Mouse (Mus musculus): ENCODE data around the gene Irx5. TPM values are rescaled to one million over a fixed set of nuclear protein-coding genes. Genes with fewer than 3 reads are reported as not detected.

Irx5 gene
- polyA plus RNA-seq, 1 experiment from 2014 or later = 4.0 TPM

GRCm38 (mm10) chr8:92380571-92380970 lies 23.1 kb downstream of the Irx5 start:
- no peak overlapping the region for H3K9ac ChIP-seq (replicated peaks; ENCODE audit: low read depth, low read length)
- no peaks in the 10 kb centered on the region for H3K27me3 ChIP-seq (ENCODE audit: control insufficient read depth, insufficient read depth, low read length)
- H3K4me3 ChIP-seq (ENCODE audit: low read depth, low read length) = no peak overlapping the region
- ATAC-seq (ENCODE audit: insufficient number of reproducible peaks, insufficient read depth, low FRiP score, low read depth) = no peak
- no peaks in the 10 kb centered on the region for H3K36me3 ChIP-seq (ENCODE audit: control insufficient read depth, insufficient read depth, low read length)
- no peaks in the 10 kb centered on the region for H3K9me3 ChIP-seq (ENCODE audit: control insufficient read depth, low read depth, low read length)
- 38% methylated on average over 2 of the region's 2 CpGs for WGBS
- H3K4me1 ChIP-seq (ENCODE audit: control insufficient read depth, insufficient read depth, low read length) = 0 out of 2 replicates have a peak, but pooled peaks cover 5% of the 10 kb centered on the region
- H3K4me2 ChIP-seq (replicated peaks; ENCODE audit: low read depth, low read length) = no peak overlapping the region
- H3K27ac ChIP-seq (ENCODE audit: low read length) = no peak overlapping the region

DNA sequence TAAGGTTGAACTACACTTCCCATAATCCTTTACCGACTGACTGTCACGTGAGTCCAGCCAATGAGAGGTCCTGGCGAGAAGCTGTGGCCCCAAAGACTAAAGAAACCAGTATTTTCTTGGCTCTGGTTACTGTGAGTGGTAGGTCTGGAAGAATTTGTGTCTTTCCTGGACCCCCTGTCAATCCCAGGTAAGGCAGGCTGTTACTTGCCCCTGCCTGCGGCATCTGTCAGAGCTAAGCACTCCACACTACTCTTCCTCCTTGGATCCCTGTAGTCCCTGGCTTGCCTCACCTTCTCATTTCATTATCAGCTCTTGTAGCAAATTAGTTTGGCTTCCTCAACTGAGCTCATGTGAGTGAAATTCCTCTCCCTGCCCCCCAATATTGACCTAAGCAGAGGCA lies 30.5 kb downstream of the Irx5 start:
- Histone ChIP-seq H3K4me2 (replicated peaks; ENCODE audit: low read depth, low read length) (no peak overlapping the region), H3K4me3 (ENCODE audit: low read depth, low read length) (no peak overlapping the region), H3K27me3 (ENCODE audit: control insufficient read depth, insufficient read depth, low read length) (no peaks in the 10 kb centered on the region), H3K27ac (ENCODE audit: low read length) (no peak overlapping the region), H3K9ac (replicated peaks; ENCODE audit: low read depth, low read length) (no peak overlapping the region), H3K36me3 (ENCODE audit: control insufficient read depth, insufficient read depth, low read length) (no peaks in the 10 kb centered on the region), H3K9me3 (ENCODE audit: control insufficient read depth, low read depth, low read length) (no peaks in the 10 kb centered on the region), H3K4me1 (ENCODE audit: control insufficient read depth, insufficient read depth, low read length) (no peaks in the 10 kb centered on the region)
- no peak for ATAC-seq (ENCODE audit: insufficient number of reproducible peaks, insufficient read depth, low FRiP score, low read depth)
- WGBS = 77% methylated on average over 4 of the region's 4 CpGs

GRCm38 (mm10) chr8:92404218-92404617 lies 46.8 kb downstream of the Irx5 start:
- Histone ChIP-seq H3K27me3 (ENCODE audit: control insufficient read depth, insufficient read depth, low read length) (no peaks in the 10 kb centered on the region), H3K36me3 (ENCODE audit: control insufficient read depth, insufficient read depth, low read length) (no peaks in the 10 kb centered on the region), H3K9ac (replicated peaks; ENCODE audit: low read depth, low read length) (no peak overlapping the region), H3K4me3 (ENCODE audit: low read depth, low read length) (no peak overlapping the region), H3K4me2 (replicated peaks; ENCODE audit: low read depth, low read length) (no peak overlapping the region), H3K4me1 (ENCODE audit: control insufficient read depth, insufficient read depth, low read length) (no peaks in the 10 kb centered on the region), H3K9me3 (ENCODE audit: control insufficient read depth, low read depth, low read length) (no peaks in the 10 kb centered on the region), H3K27ac (ENCODE audit: low read length) (no peak overlapping the region)
- WGBS = 76% methylated on average over 2 of the region's 2 CpGs
- no peak for ATAC-seq (ENCODE audit: insufficient number of reproducible peaks, insufficient read depth, low FRiP score, low read depth)

GRCm38 (mm10) chr8:92408092-92408491 lies 50.7 kb downstream of the Irx5 start:
- no peak for ATAC-seq (ENCODE audit: insufficient number of reproducible peaks, insufficient read depth, low FRiP score, low read depth)
- no peak overlapping the region for H3K4me3 ChIP-seq (ENCODE audit: low read depth, low read length)
- 66% methylated on average over 7 of the region's 7 CpGs for whole genome bisulfite sequencing

DNA sequence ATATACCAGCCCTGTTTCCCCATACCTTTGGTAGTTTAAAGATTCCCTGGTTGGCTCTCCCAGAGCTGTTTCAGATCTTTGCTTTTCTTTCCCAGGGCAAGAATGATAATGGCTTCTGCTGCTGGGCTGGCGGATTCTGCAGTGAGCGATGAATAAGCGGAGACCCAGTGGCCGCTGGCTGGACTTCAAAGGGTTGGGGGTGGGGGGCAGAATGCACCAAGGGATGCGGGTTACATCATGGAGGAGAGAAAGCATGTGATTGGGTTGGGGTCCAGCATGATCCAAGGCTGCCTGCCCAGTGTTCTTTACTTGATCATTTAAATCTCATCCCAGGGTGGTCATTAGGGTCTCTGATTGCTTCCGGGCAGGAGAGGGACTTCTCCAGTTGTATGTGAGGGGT lies 56.2 kb downstream of the Irx5 start:
- H3K4me2 ChIP-seq (replicated peaks; ENCODE audit: low read depth, low read length) = no peak overlapping the region
- no peak for ATAC-seq (ENCODE audit: insufficient number of reproducible peaks, insufficient read depth, low FRiP score, low read depth)
- H3K4me3 ChIP-seq (ENCODE audit: low read depth, low read length) = no peak overlapping the region
- no peaks in the 10 kb centered on the region for H3K4me1 ChIP-seq (ENCODE audit: control insufficient read depth, insufficient read depth, low read length)
- H3K27me3 ChIP-seq (ENCODE audit: control insufficient read depth, insufficient read depth, low read length) = no peaks in the 10 kb centered on the region
- 73% methylated on average over 6 of the region's 6 CpGs for WGBS
- H3K27ac ChIP-seq (ENCODE audit: low read length) = no peak overlapping the region
- H3K9me3 ChIP-seq (ENCODE audit: control insufficient read depth, low read depth, low read length) = no peaks in the 10 kb centered on the region
- no peaks in the 10 kb centered on the region for H3K36me3 ChIP-seq (ENCODE audit: control insufficient read depth, insufficient read depth, low read length)
- H3K9ac ChIP-seq (replicated peaks; ENCODE audit: low read depth, low read length) = no peak overlapping the region

More at GRCm38 (mm10) chr8:92408092-92408491, 50.7 kb downstream of the Irx5 start:
- no peak overlapping the region for H3K27ac ChIP-seq (ENCODE audit: low read length)
- no peak overlapping the region for H3K4me2 ChIP-seq (replicated peaks; ENCODE audit: low read depth, low read length)
- no peaks in the 10 kb centered on the region for H3K36me3 ChIP-seq (ENCODE audit: control insufficient read depth, insufficient read depth, low read length)
- H3K27me3 ChIP-seq (ENCODE audit: control insufficient read depth, insufficient read depth, low read length) = no peaks in the 10 kb centered on the region
- no peaks in the 10 kb centered on the region for H3K9me3 ChIP-seq (ENCODE audit: control insufficient read depth, low read depth, low read length)
- H3K9ac ChIP-seq (replicated peaks; ENCODE audit: low read depth, low read length) = no peak overlapping the region
- H3K4me1 ChIP-seq (ENCODE audit: control insufficient read depth, insufficient read depth, low read length) = no peaks in the 10 kb centered on the region

DNA sequence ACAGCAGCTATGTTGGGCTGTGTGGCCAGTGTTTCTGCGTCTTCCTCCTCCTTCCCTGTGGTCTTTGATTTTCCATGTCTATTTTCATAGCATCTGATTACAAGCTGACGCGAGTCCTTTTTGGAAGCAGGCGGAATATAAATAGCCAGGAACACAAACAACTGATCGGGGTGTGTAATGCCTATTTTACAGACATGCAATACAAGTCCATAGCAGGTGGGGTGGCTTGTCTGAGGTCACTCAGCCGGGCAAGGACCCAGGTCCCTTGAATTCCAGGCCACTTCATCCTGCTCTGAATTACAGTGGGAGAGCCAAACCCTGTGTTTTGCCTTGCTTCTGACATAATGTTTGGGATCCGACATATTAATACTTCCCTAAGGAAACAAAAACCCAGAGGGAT lies 63.2 kb downstream of the Irx5 start:
- no peak for ATAC-seq (ENCODE audit: insufficient number of reproducible peaks, insufficient read depth, low FRiP score, low read depth)
- no peak overlapping the region for H3K27ac ChIP-seq (ENCODE audit: low read length)
- H3K4me3 ChIP-seq (ENCODE audit: low read depth, low read length) = no peak overlapping the region
- no peak overlapping the region for H3K4me2 ChIP-seq (replicated peaks; ENCODE audit: low read depth, low read length)
- H3K9me3 ChIP-seq (ENCODE audit: control insufficient read depth, low read depth, low read length) = no peaks in the 10 kb centered on the region
- no peak overlapping the region for H3K9ac ChIP-seq (replicated peaks; ENCODE audit: low read depth, low read length)
- H3K4me1 ChIP-seq (ENCODE audit: control insufficient read depth, insufficient read depth, low read length) = no peaks in the 10 kb centered on the region
- no peaks in the 10 kb centered on the region for H3K27me3 ChIP-seq (ENCODE audit: control insufficient read depth, insufficient read depth, low read length)
- 86% methylated on average over 7 of the region's 7 CpGs for WGBS
- no peaks in the 10 kb centered on the region for H3K36me3 ChIP-seq (ENCODE audit: control insufficient read depth, insufficient read depth, low read length)
